Mouse (Mus musculus) heart, postnatal 0 days (tissue): ENCODE measurements around the gene Mllt10.

Experiments
- CTCF ChIP-seq: IDR thresholded peaks from 2 replicates; pipeline ENCODE4 v1.5.1; 2016; ENCODE audit warnings: antibody characterized with exemption, control low read depth, low read depth
- EP300 ChIP-seq: IDR thresholded peaks from 2 replicates; pipeline ENCODE4 v1.6.1; 2016; ENCODE audit warnings: antibody characterized with exemption, low read depth

GRCm38 (mm10) chr2:18046186-18046585 lies 8.9 kb upstream of the Mllt10 start:
- TF ChIP-seq EP300 = no peak
- TF ChIP-seq CTCF = no peak
